Mouse (Mus musculus) G1E-ER4 (cell line): Measurements from ENCODE around the gene Ankrd28. TPM values are rescaled to one million over a fixed set of nuclear protein-coding genes. Genes with fewer than 3 reads are reported as not detected.

Experiments
- GATA1 ChIP-seq: IDR thresholded peaks from one replicate; pipeline ENCODE4 v1.8.0; 2012; ENCODE audit warnings: low read length, inconsistent platforms
- polyA plus RNA-seq: library from polyadenylated mRNA; stranded (reverse); fragments of >175 nt; gene quantifications from 2 replicates; pipeline ENCODE4 v1.2.3, GENCODE M21; 2012

Gene Ankrd28
- polyA plus RNA-seq, 1 experiment = 3.4 TPM

DNA sequence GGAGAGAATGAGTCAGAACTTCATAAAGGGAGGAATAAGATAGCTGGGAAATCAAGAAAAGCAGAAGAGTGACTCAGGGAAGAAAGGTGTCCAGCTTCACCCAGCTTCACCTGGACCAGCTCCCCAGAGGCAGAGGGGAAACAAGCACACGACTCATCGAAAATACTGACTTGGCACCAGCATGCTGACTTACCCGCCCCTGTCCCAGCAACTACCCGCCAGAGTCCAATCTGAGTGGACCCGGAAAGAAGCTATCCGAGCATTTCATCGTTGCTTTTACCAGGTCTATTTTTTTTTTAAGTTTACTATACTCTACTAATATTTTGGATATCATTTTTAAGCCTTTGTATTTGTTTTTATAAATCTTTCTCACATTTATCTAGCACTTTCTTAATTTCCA is 29.5 kb downstream of the Ankrd28 start:
- no peak for TF ChIP-seq GATA1

DNA sequence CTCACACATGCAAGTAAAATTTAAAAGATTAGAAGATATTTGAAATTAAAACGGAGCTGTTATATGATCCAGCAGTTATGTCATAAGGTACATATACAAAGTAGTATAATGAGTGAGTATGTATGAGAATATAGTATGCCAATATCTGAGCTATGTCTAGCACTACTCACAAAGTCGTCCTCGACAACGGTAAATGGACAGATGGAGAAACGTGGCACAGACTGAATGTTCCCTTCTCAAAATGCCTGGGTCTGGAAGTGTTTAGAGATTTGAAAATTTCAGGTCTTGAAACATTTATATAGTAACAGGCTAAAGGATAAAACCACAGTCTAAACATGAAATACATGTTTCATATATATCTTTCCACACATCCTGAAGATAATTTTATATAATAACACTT is 30.0 kb downstream of the Ankrd28 start:
- no peak for TF ChIP-seq GATA1

DNA sequence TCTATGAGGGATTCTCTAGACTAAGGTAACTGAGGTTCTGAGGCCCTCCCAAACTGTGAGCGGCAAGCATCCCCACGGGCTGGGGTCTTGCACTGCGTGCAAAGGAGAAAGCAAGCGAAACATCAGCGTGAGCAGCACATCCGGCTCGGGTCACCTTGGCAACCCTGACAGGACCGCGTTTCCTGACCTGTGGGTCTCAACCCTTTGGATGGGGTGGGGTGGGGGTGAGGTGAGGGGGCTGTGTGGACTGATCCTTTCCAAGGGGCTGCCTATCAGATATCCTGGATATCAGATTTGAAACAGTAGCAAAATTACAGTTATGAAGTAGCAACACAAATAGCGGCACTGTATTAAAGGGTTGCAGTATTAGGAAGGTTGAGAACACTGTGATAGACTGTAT is 31.5 kb downstream of the Ankrd28 start:
- no peak for TF ChIP-seq GATA1

DNA sequence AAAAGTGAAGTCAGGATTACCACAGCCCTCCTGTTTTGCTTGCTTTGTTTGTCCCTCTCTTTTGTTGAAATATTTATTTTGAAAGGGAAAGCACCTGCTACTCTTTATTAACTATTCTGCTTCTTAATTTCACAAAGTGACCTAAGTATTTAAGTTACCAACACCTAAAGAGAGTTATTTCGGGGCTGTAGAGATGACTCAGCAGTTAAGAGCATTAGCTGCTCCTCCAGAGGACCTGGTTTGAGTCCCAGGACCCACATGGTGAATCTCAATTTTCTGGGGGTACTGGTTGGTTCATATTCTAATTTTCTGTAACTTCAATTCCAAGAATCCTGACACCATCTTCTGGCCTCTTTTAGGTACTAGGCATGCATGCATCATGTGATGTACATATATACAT is 34.9 kb downstream of the Ankrd28 start:
- no peak for TF ChIP-seq GATA1

DNA sequence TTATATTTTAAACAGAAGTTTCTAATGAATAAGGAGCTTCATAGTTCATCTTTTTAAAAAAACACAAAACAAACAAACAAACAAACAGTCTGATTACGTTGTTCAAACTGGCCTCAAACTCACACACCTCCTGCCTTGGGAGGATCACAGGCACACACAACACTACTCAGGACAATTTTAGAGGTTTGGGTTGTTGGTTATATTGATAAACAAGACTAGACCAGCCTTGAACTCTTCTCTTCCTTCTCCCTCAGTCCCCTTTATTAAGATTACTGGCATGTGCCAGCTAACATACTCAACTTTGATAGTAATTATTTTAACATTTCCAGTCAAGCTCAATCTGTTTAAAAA is 35.7 kb downstream of the Ankrd28 start:
- no peak for TF ChIP-seq GATA1

DNA sequence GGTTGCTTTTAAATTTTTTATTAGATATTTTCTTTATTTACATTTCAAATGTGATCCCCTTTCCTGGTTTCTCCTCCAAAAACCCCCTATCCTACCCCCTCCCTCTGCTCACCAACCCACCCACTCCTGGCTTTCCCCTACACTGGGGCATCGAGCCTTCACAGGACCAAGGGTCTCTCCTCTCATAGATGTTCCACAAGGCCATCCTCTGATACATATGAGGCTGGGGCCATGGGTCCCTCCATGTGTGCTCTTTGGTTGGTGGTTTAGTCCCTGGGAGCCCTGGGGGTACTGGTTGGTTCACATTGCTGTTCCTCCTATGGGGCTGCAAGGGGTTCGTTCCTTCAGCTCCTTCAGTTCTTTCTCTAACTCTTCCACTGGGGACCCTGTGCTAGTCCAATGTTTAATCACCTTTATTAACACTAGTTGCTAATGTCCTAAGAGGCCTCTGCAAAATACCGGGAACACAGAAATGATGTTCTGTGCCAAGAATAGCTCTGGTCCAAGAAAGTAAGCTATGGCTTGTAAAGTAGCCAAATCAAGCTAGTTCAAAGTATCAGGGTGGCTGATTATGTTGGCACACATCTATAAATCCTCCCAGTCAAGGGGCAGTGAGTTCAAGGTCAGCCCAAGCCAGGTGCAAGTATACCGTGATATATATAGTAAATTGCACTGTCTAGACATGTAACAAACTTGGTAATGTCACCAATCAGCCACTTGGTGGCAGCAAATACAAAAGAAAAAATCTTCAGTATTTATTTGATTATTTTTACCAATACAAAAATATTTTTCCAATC is 36.3 kb downstream of the Ankrd28 start:
- TF ChIP-seq GATA1 = no peak

DNA sequence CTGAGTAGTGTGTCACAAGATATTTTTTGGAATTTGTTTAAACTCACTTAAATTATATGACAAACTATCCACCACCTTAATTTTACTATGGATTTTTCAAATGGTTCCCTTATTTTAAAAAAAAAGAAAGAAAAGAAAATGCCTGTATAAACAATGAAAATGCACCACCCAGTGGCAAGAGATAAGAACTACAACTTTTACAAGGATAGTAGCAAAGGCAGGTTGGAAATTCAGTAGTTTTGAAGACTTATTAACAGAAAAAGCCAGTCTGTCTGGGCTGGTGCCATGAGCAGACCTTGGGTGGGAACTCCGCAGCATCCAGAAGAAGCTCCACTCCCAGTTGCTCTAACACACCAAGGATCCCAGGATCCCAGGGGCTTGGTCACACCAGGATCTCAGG is 39.7 kb downstream of the Ankrd28 start:
- TF ChIP-seq GATA1 = no peak

DNA sequence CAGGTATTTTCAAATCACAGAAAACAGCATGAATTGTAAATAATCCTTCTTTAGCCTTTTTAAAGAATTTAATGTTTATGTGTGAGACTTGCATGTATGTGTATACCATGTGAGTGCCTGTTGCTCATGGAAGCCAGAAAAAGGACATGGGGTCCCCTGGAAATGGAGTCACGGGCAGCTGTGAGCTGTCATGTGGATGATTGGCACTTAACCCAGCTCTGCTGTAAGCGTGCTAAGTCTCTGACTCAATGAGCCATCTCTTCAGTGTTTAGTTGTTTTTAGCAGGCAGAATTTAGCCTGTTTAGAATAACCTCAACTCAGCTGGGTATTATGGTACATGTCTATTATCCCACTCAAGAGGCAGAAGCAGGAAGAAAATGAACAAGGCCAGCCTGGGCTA is 43.5 kb downstream of the Ankrd28 start:
- no peak for TF ChIP-seq GATA1

DNA sequence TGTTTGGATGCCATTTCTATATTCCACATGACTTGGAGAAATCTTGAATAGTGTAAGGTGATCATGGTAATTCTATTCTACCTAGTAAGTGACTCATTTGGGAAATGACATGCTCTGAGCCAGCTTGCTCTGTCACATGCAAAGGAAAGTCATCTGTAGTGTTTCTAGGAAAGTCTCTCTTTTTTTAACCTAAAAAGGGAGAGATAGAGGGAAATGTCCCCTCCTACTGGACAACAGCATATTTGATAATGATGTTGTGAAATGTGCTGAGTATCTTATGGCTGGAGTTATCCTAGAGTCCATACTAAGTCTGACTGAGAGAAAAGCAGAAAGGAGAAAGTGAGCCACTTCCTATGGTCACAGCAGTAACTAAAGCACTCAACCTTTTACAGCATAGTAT is 44.8 kb downstream of the Ankrd28 start:
- TF ChIP-seq GATA1 = no peak

DNA sequence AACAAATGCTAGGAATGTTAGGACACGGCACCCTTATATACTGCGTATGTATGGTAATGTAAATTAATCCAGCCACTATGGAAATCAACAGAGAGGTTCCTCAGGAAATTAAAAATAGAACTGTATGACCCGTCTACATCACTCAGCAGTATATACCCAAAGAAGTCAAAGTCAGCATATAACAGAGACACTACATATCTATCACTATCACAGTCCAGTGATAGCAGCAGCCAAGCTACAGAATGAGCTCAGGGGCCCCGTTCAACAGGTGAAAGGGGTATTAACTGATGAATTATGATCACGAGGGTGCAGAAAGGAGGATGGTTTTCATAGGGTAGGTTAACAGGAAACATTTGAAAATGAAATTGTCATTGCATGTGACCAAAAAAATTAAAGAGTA is 45.5 kb downstream of the Ankrd28 start:
- no peak for TF ChIP-seq GATA1

DNA sequence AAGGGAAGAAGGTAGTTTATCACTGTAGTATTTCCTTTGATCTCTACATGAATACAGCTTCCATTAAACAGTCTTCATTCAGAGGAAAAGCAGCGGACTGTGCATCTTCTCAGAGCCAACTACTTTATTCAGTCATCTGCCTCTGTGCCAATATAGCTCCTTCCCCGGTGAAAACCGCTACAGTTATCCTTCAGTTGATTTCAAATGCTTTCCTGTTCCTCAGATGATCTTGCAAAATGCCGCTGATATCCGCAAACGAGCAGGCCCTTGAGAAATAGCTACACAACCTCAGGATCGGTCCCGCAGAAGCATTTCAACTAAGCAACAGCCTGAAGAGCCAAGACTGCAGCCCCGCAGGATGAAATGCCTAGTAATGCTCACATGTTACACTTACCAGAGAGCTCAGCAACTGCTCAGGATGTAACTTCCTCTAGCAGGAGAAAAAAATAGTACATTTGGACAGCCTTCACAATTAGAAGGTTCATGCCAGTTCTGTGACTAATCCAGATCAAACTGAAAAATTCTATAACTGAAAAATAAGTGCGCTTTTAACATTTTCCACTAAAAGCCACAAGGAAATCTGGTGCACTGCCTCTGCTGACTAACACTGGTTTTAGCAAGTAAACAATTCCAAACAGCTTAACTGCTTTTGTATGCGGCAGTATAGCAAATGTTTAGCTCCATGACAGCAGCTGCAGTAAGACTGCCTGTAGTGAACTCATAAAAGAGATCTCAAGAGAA is 49.0 kb downstream of the Ankrd28 start:
- TF ChIP-seq GATA1 = no peak

DNA sequence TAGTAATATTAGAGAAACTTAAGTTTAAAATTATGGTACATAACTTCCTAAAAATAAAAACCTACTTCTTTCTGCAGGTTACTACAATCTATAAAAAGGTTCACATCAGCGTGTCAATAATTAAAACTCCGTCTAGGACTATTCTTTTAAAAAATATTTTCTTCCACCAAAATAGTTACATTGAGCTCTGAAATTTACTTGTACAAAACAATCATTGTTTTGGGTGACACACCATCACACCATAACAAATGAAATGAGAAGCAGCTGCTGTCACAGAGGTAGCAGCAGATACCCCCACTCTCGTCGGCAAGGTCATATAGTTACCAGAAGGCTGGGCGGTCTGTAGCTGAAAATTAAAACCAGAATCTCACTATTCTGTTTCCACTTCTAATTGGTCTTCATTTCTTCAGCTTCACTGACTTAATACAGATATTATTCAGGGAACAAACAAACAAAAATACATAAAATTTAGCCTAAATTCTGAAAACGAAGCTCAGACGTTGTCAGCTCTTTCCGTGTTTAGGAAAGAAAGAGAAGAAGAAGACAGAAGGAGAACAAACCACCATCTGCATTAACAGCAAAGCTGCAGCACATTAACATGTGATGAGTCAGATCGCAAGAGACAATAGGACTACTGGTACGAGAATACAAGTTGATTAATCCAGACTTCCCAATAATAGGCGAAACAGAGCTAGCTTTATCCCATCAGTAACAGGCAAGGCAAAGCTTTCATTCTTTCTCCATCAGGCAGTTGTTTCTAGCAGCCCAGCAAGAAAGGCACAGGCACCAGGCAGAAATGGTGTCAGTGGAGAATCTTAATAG is 49.8 kb downstream of the Ankrd28 start:
- no peak for TF ChIP-seq GATA1

DNA sequence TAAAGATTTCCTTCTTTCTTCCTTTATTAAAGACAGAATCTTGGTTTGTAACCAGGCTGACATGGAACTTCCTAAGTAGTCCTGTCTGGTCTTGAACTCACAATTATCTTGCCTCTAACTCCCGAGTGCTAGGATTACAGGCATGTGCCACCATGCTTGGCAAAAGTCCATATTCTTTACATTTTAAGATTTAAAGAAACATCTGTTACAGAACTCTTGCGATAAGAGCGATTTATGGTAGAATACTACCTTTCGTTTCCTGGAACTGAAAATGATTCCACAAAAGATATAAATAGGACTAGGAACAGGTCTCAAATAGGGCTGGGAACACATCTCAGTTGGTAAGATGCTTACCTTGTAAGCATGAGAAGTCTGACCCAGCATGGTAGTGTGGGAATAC is 56.9 kb downstream of the Ankrd28 start:
- TF ChIP-seq GATA1 = no peak

DNA sequence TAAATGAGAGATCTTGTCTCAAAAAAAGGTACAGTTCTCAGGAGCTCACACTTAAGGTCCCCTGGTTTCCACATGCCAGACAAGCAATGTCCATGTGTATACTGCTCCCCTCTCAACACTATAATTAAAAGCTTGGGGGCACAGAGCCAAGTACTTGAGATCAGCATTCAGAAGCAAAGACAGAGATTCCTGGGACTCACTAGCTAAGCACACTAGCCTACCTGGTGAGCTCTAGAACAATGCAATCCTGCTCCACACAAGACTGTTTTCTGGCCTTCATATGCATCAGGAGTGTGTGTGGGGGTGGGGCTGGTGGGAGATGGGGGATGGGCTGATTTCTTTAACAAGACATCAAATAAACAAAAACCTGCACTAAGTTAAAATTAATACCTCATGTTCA is 58.2 kb downstream of the Ankrd28 start:
- TF ChIP-seq GATA1 = no peak

DNA sequence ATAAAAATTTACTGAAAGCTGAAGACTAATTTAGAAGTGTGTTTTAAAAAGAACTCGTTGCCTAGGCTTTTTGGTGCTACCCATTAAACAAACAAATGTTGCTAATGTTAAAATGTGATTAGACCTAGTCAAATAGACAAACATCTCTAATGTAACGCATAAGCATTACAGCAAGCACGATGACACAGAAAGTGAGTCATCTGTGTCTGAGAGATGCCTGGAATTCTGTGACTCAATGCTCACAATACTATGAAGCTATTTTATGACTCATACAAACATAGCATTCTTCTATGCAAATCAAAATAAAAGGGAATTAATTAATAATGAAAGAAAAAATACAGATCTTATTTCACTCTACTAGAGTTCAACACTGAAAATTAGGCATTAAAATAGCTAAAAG is 61.9 kb downstream of the Ankrd28 start:
- TF ChIP-seq GATA1 = no peak

DNA sequence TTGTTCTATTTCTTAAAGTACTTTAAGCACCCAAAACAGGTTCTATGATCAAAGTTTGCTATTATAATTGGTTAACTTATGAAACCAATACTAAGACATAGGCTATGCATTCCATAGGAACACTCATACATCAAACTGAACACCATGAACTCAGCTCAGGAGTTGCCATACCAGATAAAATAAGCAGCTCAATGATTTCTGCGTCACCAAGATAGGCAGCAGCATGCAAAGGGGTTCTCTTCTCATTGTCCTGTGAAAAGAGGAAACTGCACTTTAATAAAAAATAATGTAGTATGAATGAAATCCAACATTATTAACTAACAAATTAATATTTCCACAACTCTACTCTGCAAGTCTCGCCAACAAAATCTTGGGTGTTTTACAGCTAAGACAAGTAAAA is 66.4 kb downstream of the Ankrd28 start:
- no peak for TF ChIP-seq GATA1

DNA sequence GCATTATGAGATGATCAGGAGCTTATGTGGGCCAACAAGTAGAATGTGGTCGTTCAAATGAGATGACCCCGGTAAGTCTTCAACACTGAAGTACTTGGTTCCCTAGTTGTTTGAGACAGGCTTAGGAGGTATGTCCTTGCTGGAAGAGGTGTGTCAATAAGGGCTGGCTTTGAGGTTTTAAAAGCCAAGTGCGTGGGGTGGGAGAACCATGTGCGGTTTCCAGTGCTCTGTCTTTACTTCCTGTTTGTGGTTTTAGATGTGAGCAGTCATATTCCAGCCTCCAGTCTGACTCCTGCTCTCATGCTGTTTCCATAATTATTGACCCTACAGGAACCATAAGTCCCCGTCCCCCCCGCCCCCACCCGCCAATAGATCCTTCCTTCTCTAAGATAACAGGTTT is 68.7 kb downstream of the Ankrd28 start:
- no peak for TF ChIP-seq GATA1
